Mouse (Mus musculus) thymus, postnatal 14 days (tissue): ENCODE measurements at regions not wholly inside any gene's neighbourhood (a gene's known extent, or its start where the extent isn't known, plus 50 kb on each side); places are given as distances from the start of the nearest gene placed in this dataset.
A peak's percentile ranks its signal among the peaks of the same experiment; 100 is the strongest.

Source experiments
- DNase-seq: peaks from one replicate; pipeline ENCODE4 v3.0.0; 2021

GRCm38 (mm10) chr2:178542032-178542431 is 111.7 kb downstream of the Cdh26 start:
- peak; percentile 85 for DNase-seq

GRCm38 (mm10) chr2:178544411-178544810 is 114.1 kb downstream of the Cdh26 start:
- no peak for DNase-seq

- DNase-seq = no peak
These were observed 115.4 kb downstream of the Cdh26 start for GRCm38 (mm10) chr2:178545601-178546352.

- no peak for DNase-seq
These were observed 116.0 kb downstream of the Cdh26 start for GRCm38 (mm10) chr2:178546353-178546720.

- peak; percentile 65 for DNase-seq
These were observed 116.6 kb downstream of the Cdh26 start for GRCm38 (mm10) chr2:178546888-178547287.

GRCm38 (mm10) chr2:178548937-178549336 is 118.6 kb downstream of the Cdh26 start:
- DNase-seq = no peak

- DNase-seq = no peak
These were observed 123.4 kb downstream of the Cdh26 start for GRCm38 (mm10) chr2:178553736-178554135.

- DNase-seq = no peak
These were observed 125.5 kb downstream of the Cdh26 start for GRCm38 (mm10) chr2:178555692-178556340.

- peak; percentile 80 for DNase-seq
These were observed 127.6 kb downstream of the Cdh26 start for GRCm38 (mm10) chr2:178557934-178558333.

GRCm38 (mm10) chr2:178563287-178563686 is 133.0 kb downstream of the Cdh26 start:
- DNase-seq = no peak

- peak; percentile 43 for DNase-seq
These were observed 135.1 kb downstream of the Cdh26 start for GRCm38 (mm10) chr2:178565368-178565818.

- no peak for DNase-seq
These were observed 137.2 kb downstream of the Cdh26 start for GRCm38 (mm10) chr2:178567493-178567892.

GRCm38 (mm10) chr2:178572301-178572700 is 142.0 kb downstream of the Cdh26 start:
- no peak for DNase-seq

GRCm38 (mm10) chr2:178574859-178575258 is 144.5 kb downstream of the Cdh26 start:
- peak; percentile 82 for DNase-seq

- no peak for DNase-seq
These were observed 145.1 kb downstream of the Cdh26 start for GRCm38 (mm10) chr2:178575403-178575802.

- no peak for DNase-seq
These were observed 145.7 kb downstream of the Cdh26 start for GRCm38 (mm10) chr2:178576067-178576466.

- no peak for DNase-seq
These were observed 149.2 kb downstream of the Cdh26 start for GRCm38 (mm10) chr2:178579571-178579970.

- no peak for DNase-seq
These were observed 151.0 kb downstream of the Cdh26 start for GRCm38 (mm10) chr2:178581306-178581705.

- no peak for DNase-seq
These were observed 154.7 kb downstream of the Cdh26 start for GRCm38 (mm10) chr2:178584970-178585566.

- DNase-seq = no peak
These were observed 156.9 kb downstream of the Cdh26 start for GRCm38 (mm10) chr2:178587134-178587636.

- DNase-seq = no peak
These were observed 163.4 kb downstream of the Cdh26 start for GRCm38 (mm10) chr2:178593743-178594142.

- no peak for DNase-seq
These were observed 163.8 kb downstream of the Cdh26 start for GRCm38 (mm10) chr2:178594177-178594576.

GRCm38 (mm10) chr2:178596312-178597083 is 166.2 kb downstream of the Cdh26 start:
- DNase-seq = no peak
